Mouse (Mus musculus): ENCODE results near the gene Ank3. TPM values are rescaled to one million over a fixed set of nuclear protein-coding genes. Genes with fewer than 3 reads are reported as not detected.

Ank3 gene
- polyA plus RNA-seq, 1 experiment from 2014 or later, result 38.7 TPM

DNA sequence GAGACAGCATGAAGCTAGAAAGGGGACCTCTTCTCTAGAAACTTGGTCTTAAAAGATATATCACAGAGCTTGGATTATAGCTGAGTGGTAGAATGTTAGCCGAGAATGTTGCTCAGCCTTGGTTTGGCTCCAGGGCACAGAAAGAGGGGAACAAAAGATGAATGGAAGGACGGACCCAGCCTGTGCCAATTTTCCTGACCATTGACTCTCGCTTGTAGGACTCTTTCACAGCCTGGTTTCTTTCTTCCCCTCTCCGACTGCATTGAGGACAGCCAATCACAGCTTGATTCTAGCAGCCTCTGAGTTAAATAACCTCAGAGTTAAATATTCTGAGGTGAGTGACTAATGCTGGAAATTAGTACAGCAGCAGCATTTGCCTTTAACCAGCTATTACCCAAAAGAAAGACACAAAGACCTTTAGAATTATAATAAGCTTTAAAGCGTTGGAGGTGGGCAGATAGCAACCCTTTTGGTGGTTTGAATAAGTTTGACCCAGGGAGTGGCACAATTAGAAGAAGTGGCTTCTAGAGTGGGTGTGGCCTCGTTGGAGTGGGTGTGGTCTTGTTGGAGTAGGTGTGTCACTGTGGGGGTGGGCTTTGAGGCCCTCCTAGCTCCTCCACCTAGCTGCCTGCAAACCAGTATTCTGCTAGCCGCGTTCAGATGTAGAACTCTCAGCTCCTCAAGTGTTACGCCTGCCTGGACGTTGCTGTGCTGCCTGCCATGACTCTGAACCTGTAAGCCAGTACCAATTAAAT lies 24.6 kb upstream of the Ank3 start:
- no peaks in the 10 kb centered on the region for H3K9me3 ChIP-seq
- H3K4me1 ChIP-seq, result no peaks in the 10 kb centered on the region
- no peak overlapping the region for H3K9ac ChIP-seq
- no peak overlapping the region for H3K4me2 ChIP-seq (replicated peaks)
- no peaks in the 10 kb centered on the region for H3K27me3 ChIP-seq
- H3K27ac ChIP-seq, result no peak overlapping the region
- ATAC-seq (ENCODE audit: insufficient number of reproducible peaks, insufficient read depth, low FRiP score, low TSS enrichment), result no peak
- WGBS, result 66% methylated on average over 10 of the region's 10 CpGs
- no peak overlapping the region for H3K4me3 ChIP-seq
- H3K36me3 ChIP-seq, result no peaks in the 10 kb centered on the region

DNA sequence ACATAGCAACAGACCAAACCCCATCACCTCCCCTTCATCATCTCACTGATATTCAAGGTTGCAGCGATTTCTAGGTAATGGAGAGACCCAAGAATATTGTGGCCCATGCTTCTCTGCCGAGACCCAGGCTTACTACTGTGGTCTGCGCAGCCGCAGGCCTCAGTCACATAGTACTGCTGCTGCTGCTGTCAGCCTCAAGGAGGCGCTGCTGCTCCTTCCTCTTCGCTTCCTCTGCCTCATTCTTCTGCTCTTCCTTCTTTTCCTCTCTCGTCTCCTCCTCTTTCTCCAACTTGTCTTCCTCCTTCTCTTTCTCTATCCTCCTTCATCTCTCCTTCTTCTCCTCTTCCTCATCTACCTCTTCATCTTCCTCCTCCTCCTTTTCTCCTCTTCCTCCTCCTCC lies 23.4 kb upstream of the Ank3 start:
- no peak overlapping the region for H3K9ac ChIP-seq

DNA sequence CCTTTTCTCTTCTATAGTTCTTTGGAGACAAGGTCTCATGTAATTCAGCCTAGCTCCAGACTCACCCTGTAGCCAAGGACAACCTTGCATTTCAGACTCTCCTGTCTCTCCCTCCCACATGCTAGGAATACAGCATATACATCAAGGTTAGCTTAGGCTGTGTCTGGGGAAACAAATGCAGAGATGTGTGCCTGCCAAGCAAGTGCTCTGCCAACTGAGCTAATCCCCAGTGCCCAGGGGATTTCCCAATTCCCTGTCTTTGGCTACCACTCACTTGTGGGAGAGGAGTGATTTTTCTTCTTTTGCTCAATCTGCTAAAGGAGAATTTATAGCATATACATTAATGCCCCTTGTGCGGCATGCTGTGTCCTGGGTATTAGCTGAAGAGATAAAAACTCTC lies 15.4 kb upstream of the Ank3 start:
- Histone ChIP-seq H3K9me3 (no peaks in the 10 kb centered on the region), H3K36me3 (no peaks in the 10 kb centered on the region), H3K9ac (no peak overlapping the region), H3K27me3 (no peaks in the 10 kb centered on the region), H3K4me1 (0 out of 2 replicates have a peak, but pooled peaks cover 2% of the 10 kb centered on the region), H3K27ac (no peak overlapping the region), H3K4me2 (replicated peaks) (no peak overlapping the region), H3K4me3 (no peak overlapping the region)
- WGBS, result 90% methylated on average over 1 of the region's 1 CpGs
- no peak for ATAC-seq (ENCODE audit: insufficient number of reproducible peaks, insufficient read depth, low FRiP score, low TSS enrichment)

More for the DNA sequence above, 23.4 kb upstream of the Ank3 start:
- no peaks in the 10 kb centered on the region for H3K36me3 ChIP-seq
- no peaks in the 10 kb centered on the region for H3K9me3 ChIP-seq
- no peaks in the 10 kb centered on the region for H3K4me1 ChIP-seq
- WGBS, result 53% methylated on average over 7 of the region's 7 CpGs
- H3K27me3 ChIP-seq, result no peaks in the 10 kb centered on the region
- H3K27ac ChIP-seq, result no peak overlapping the region
- no peak overlapping the region for H3K4me2 ChIP-seq (replicated peaks)
- ATAC-seq (ENCODE audit: insufficient number of reproducible peaks, insufficient read depth, low FRiP score, low TSS enrichment), result no peak
- H3K4me3 ChIP-seq, result no peak overlapping the region

DNA sequence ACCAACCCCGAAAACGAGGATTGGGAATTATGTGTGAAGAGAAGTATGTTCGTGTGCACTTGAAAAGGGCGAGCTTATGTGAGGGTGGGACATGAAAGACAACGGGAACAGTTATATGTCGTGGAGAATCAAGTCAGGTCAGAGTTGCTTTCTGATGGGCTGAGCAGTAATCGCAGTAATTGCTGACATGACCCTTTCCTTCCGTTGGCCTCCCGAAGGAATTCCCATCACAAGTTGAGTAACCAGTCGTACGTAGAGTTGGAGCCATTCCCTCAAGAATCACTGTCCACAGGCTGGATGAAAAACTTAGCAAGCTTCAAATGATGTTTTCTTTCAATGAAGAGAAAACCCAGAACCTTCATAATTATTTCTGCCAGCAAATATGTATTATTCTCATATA lies 13.9 kb upstream of the Ank3 start:
- 54% methylated on average over 11 of the region's 11 CpGs for whole genome bisulfite sequencing
- Histone ChIP-seq H3K27ac (no peak overlapping the region), H3K4me2 (replicated peaks) (no peak overlapping the region), H3K4me3 (no peak overlapping the region), H3K4me1 (0 out of 2 replicates have a peak, but pooled peaks cover 2% of the 10 kb centered on the region), H3K27me3 (no peaks in the 10 kb centered on the region), H3K9ac (no peak overlapping the region), H3K36me3 (no peaks in the 10 kb centered on the region), H3K9me3 (no peaks in the 10 kb centered on the region)
- no peak for ATAC-seq (ENCODE audit: insufficient number of reproducible peaks, insufficient read depth, low FRiP score, low TSS enrichment)

DNA sequence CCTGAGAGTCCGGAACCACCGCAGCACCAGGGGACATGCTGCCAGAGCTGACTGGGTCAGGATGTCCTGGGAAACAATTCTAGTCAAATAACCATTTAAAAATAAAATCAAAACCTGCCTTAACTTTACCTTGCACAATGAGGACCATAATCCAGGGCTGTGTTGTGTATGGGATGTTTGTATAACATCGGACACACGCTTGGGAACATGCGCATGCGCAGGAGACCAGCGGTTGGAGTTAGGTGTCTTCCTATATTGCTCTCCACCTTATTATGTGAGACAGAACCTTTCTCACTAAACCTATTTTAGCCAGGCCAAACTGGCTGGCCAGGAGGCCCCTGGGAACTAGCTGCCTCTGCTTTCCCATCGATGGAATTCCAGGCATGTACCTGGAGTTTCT lies 13.4 kb upstream of the Ank3 start:
- H3K4me2 ChIP-seq (replicated peaks), result no peak overlapping the region
- no peaks in the 10 kb centered on the region for H3K36me3 ChIP-seq
- no peaks in the 10 kb centered on the region for H3K9me3 ChIP-seq
- 85% methylated on average over 8 of the region's 8 CpGs for WGBS
- no peaks in the 10 kb centered on the region for H3K27me3 ChIP-seq
- no peak for ATAC-seq (ENCODE audit: insufficient number of reproducible peaks, insufficient read depth, low FRiP score, low TSS enrichment)
- no peak overlapping the region for H3K9ac ChIP-seq
- H3K27ac ChIP-seq, result no peak overlapping the region
- H3K4me3 ChIP-seq, result no peak overlapping the region
- 0 out of 2 replicates have a peak, but pooled peaks cover 2% of the 10 kb centered on the region for H3K4me1 ChIP-seq

DNA sequence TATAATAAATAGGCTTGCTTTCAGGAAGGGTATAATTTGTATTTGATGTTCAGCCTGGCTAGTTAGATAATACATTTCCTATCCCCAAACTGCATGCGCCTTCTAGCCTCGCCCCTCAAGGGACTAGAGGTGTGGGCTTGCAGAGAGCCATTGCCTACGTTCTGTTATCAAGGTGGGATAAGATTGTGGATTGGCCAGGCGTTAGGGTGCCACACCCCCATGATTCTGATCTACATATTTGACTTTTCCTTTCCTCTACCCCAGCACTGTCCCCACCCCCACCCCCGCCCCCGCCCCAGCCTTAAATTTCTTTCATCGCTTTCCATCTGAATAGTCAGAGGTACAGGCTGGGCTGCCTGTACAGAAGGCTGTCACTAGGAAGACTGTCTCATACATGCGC lies 11.8 kb upstream of the Ank3 start:
- 81% methylated on average over 8 of the region's 8 CpGs for WGBS
- no peak overlapping the region for H3K27ac ChIP-seq
- H3K36me3 ChIP-seq, result no peaks in the 10 kb centered on the region
- no peak overlapping the region for H3K4me3 ChIP-seq
- H3K9me3 ChIP-seq, result no peaks in the 10 kb centered on the region
- 0 out of 2 replicates have a peak, but pooled peaks cover 2% of the 10 kb centered on the region for H3K4me1 ChIP-seq
- H3K9ac ChIP-seq, result no peak overlapping the region
- no peaks in the 10 kb centered on the region for H3K27me3 ChIP-seq
- ATAC-seq (ENCODE audit: insufficient number of reproducible peaks, insufficient read depth, low FRiP score, low TSS enrichment), result no peak
- no peak overlapping the region for H3K4me2 ChIP-seq (replicated peaks)

DNA sequence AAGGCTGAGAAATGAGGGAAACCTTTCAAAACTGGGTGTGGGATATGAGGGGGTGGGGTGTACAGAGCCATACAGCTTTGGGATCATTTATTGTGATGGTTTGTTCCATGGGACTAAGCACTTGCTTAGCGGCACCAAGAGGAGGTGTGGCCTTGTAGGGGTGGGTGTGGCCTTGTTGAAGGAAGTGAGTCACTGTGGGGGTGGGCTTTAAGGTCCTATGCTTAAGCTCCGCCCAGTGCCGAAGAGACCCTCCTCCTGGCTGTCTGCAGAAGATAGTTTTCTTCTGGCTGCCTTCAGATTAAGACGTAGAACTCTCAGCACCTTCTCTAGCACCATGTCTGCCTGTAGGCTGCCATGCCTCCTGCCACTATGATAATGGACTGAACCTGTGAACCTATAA lies 9.1 kb upstream of the Ank3 start:
- H3K36me3 ChIP-seq, result no peaks in the 10 kb centered on the region
- no peak overlapping the region for H3K4me3 ChIP-seq
- 89% methylated on average over 4 of the region's 4 CpGs for WGBS
- ATAC-seq (ENCODE audit: insufficient number of reproducible peaks, insufficient read depth, low FRiP score, low TSS enrichment), result no peak
- no peak overlapping the region for H3K9ac ChIP-seq
- 0 out of 2 replicates have a peak, but pooled peaks cover under 1% of the 10 kb centered on the region for H3K27me3 ChIP-seq
- no peak overlapping the region for H3K4me2 ChIP-seq (replicated peaks)
- H3K4me1 ChIP-seq, result 0 out of 2 replicates have a peak, but pooled peaks cover 2% of the 10 kb centered on the region
- H3K9me3 ChIP-seq, result no peaks in the 10 kb centered on the region
- H3K27ac ChIP-seq, result no peak overlapping the region

DNA sequence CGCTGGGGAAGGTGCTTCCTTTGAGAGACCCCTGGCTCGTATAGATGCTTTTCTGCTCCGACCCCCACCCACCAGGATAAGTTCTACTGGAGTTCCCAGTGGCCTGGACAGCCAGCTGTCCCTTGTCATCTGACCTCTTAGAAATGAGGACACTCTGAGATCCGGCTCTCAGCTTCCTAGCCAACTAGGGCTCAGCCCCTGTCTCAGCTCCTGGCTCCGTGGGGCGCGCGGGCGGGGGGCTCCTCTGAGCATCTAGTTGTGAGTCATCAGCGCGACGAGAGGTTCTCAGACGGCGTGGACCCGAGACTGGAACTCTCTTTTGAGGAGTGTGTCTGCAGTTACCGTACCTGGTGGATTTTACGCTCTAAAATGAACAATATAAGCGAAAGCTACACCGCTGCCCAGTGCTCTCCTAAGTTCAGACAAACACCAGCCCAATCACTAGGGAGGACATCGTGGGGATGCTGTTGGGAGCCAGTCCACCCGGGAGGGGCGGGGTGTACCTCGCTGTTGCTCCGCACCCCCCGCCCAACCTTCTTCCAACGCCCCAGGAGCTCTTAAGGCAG lies 293 bp upstream of the Ank3 start:
- peak overlapping the region; percentile 57 for H3K4me3 ChIP-seq
- peak overlapping the region; percentile 64 for H3K9ac ChIP-seq
- no peaks in the 10 kb centered on the region for H3K36me3 ChIP-seq
- ATAC-seq (ENCODE audit: insufficient number of reproducible peaks, insufficient read depth, low FRiP score, low TSS enrichment), result 0 out of 2 replicates have a peak, but pooled peaks have one; percentile 12
- H3K4me1 ChIP-seq, result peaks cover 19% of the 10 kb centered on the region
- H3K27ac ChIP-seq, result no peak overlapping the region
- WGBS, result 1% methylated on average over 26 of the region's 26 CpGs
- peak overlapping the region; percentile 100 for H3K4me2 ChIP-seq (replicated peaks)
- H3K27me3 ChIP-seq, result peaks cover 58% of the 10 kb centered on the region
- H3K9me3 ChIP-seq, result no peaks in the 10 kb centered on the region

DNA sequence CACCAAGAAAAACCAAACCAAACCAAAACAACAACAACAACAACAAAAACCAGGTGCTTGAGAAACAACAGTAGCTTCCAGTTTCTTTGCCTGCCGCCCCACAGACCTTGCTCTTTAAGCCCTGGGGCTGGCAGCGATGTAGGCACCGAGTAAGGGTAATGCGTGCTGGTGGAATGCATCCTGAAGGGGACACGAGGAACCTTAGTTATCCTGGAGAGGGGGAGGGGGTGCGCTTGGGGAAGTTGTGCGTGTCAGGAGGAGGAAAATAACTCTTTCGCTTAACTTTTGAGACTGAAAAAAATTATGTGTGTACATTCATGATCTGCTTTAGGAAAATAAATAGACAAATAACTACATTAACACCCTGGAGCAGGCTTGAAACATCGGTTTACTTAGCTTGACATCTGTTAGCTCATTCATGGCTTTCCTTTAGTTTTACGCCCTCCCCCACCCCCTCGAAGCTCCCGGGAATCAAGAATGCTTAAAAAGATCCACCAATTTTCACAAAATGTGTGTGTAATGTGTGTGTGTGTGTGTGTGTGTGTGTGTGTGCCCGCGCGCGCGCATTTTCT lies 1.3 kb downstream of the Ank3 start:
- H3K4me3 ChIP-seq, result peak overlapping the region; percentile 57
- ATAC-seq (ENCODE audit: insufficient number of reproducible peaks, insufficient read depth, low FRiP score, low TSS enrichment), result no peak
- H3K4me2 ChIP-seq (replicated peaks), result peak overlapping the region; percentile 100
- H3K9ac ChIP-seq, result peak overlapping the region; percentile 64
- H3K36me3 ChIP-seq, result no peaks in the 10 kb centered on the region
- H3K27me3 ChIP-seq, result peaks cover 54% of the 10 kb centered on the region
- no peaks in the 10 kb centered on the region for H3K9me3 ChIP-seq
- H3K27ac ChIP-seq, result no peak overlapping the region
- WGBS, result 5% methylated on average over 17 of the region's 17 CpGs
- H3K4me1 ChIP-seq, result peaks cover 19% of the 10 kb centered on the region

DNA sequence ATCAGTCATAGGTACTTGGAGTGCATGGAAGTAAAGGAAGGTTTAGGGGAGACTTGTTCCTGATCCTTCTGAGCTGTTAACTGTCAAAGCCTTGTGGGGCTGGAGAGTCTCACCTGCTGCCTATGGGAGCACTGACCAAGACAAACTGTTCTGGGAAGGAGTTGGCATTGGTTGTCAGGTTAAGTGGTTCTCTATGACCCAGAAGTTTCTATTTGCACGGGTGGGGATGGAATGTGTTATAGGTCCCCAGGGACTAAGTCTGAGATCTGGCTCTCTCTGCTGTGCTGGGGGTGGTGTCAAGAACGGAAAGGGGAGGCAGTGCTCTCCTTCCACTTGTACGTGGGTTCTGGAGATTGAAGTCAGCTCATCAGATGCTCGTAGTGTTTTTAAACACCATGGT lies 6.9 kb downstream of the Ank3 start:
- Histone ChIP-seq H3K9ac (no peak overlapping the region), H3K4me2 (replicated peaks) (no peak overlapping the region), H3K9me3 (no peaks in the 10 kb centered on the region), H3K4me1 (no peaks in the 10 kb centered on the region), H3K27ac (no peak overlapping the region), H3K4me3 (no peak overlapping the region), H3K27me3 (peaks cover 12% of the 10 kb centered on the region), H3K36me3 (no peaks in the 10 kb centered on the region)
- ATAC-seq (ENCODE audit: insufficient number of reproducible peaks, insufficient read depth, low FRiP score, low TSS enrichment), result no peak
- WGBS, result 71% methylated on average over 4 of the region's 4 CpGs

DNA sequence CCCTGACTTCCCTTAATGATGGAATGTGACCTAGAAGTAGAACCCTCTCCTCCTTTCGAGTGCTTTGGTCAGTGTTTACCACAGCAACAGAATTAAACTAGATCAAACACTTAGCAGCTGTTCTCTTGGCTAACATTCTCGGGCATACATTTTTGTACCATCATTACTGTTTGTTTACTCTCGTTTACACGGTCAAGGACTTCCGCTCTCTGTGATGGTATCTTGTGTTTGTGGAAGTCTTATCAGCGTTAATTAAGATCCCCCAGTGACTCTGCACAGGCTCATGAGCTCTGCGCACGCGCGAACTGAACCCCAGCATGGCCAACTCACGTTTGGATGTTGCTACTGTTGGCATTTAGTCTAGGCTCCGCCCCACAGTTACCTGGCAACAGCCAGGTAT lies 16.3 kb downstream of the Ank3 start:
- WGBS, result 61% methylated on average over 12 of the region's 12 CpGs
- no peak for ATAC-seq (ENCODE audit: insufficient number of reproducible peaks, insufficient read depth, low FRiP score, low TSS enrichment)
- H3K9me3 ChIP-seq, result no peaks in the 10 kb centered on the region
- H3K36me3 ChIP-seq, result no peaks in the 10 kb centered on the region
- H3K4me1 ChIP-seq, result no peaks in the 10 kb centered on the region
- no peak overlapping the region for H3K4me2 ChIP-seq (replicated peaks)
- no peak overlapping the region for H3K27ac ChIP-seq
- H3K4me3 ChIP-seq, result no peak overlapping the region
- H3K9ac ChIP-seq, result no peak overlapping the region
- H3K27me3 ChIP-seq, result no peaks in the 10 kb centered on the region

DNA sequence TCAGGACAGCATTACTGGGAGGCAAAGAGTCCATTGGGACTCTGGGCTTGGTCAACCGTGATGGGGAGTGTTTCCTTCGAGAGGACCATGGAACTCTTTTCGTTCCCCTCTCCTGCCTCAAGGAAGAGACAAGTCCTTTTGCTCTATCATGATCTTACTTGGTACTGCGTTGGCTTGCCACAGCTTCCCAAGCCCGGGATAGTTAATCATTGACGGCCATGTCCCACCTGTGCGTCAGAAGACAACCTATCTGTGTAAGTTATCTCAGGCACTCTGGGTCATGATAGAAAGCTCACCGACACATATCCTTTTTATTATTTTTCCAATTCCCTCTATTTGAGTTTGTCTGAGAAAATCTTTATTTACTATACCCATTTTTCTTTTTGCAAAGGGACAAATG lies 20.1 kb downstream of the Ank3 start:
- Histone ChIP-seq H3K4me1 (no peaks in the 10 kb centered on the region), H3K4me3 (no peak overlapping the region), H3K9ac (no peak overlapping the region), H3K36me3 (no peaks in the 10 kb centered on the region), H3K27me3 (no peaks in the 10 kb centered on the region), H3K27ac (no peak overlapping the region), H3K9me3 (no peaks in the 10 kb centered on the region), H3K4me2 (replicated peaks) (no peak overlapping the region)
- ATAC-seq (ENCODE audit: insufficient number of reproducible peaks, insufficient read depth, low FRiP score, low TSS enrichment), result no peak
- 88% methylated on average over 8 of the region's 8 CpGs for WGBS
